Mouse (Mus musculus) cortical plate, adult 2 months (tissue): ENCODE measurements around the gene Ust.

Experiments used
- CTCF ChIP-seq: fragments of 200-500 bp; IDR thresholded peaks from 2 replicates; pipeline ENCODE4 v1.5.1; 2011; ENCODE audit warnings: mild to moderate bottlenecking, control low read depth, low read length; ENCODE audit not compliant: insufficient read depth; ENCODE audit errors: extremely low read depth
- POLR2A ChIP-seq: fragments of 200-500 bp; IDR thresholded peaks from 2 replicates; pipeline ENCODE4 v1.6.1; 2011; ENCODE audit warnings: mild to moderate bottlenecking, low read length, control low read depth; ENCODE audit not compliant: insufficient read depth; ENCODE audit errors: extremely low read depth

DNA sequence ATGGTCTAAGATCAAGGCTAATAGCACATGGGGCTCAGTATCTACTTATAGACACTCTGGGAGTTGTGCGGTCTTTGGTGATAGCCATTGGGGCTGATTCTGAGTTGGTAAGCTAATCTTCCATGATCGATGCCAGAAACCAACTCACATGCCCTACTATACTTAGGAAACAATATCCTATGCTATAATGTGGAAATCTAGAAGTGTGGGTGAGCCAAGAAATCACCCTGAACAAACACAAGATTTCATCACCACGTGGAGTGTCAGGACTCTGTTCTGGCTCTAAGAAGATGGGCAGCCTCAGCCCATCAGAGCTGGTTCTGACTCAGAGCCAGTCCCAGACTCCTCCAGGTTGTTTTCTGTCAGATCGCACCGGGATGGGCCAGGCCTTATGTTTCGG, 286.1 kb downstream of the Ust start:
- no peak for TF ChIP-seq CTCF
- no peak for TF ChIP-seq POLR2A
